Mouse (Mus musculus): ENCODE data around the gene Jsrp1. TPM values are rescaled to one million over a fixed set of nuclear protein-coding genes. Genes with fewer than 3 reads are reported as not detected.
"Not testable (repeated sequence)": the region's sequence is repeated elsewhere in the genome, so short reads cannot be mapped to it uniquely, and the experiment has no call there.

Gene Jsrp1
- polyA plus RNA-seq, 1 experiment from 2014 or later, result 0.83 TPM

DNA sequence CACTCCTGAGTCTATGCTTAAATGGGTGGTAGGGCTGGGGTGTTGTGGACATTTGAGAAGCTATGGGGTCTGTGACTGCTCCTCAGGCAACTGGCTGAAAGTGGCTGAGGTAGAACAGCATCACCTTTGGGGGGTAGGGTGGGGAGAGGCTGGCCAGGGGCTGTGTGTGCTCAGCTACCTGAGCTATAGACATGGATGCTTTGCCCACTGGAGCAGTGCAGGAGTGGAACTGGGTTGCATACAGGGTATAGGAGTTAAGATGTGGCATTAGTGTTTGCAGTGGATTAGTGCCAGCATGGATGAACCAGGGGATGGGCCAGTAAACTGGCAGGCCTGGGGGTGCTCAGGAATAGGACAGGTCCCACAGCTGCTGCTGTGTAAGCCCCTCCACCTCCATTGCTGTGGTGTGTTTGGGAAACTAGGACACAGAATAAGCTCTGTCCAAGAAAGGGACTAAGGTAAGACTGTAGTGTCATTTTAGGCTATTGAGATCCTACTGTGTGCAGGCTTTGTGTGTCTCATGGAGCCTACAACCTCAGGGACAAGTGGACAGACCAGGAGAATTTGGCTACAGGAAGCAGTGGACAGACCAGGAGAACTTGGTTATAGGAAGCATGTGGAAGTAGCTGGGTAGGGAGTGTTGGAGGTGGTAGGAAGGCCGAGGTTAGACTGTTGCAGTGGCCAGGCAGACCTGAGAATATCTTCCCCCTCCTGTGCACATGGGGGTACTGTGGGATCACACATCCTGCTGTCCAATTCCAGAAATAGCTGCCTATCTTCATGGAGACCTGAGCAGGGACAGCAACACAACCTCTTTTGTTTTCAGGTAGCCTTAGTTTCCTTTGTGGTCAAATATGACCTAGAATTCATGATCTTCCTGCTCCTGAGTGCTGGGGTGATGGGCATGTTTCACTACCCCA, 16.3 kb upstream of the Jsrp1 start:
- Histone ChIP-seq H3K4me3 (no peak overlapping the region), H3K27ac (no peak overlapping the region), H3K4me1 (peaks cover 40% of the 10 kb centered on the region), H3K36me3 (peaks cover 22% of the 10 kb centered on the region), H3K27me3 (peaks cover 17% of the 10 kb centered on the region), H3K9ac (no peak overlapping the region), H3K9me3 (replicated peaks) (no peaks in the 10 kb centered on the region), H3K4me2 (replicated peaks) (no peak overlapping the region)
- ATAC-seq (ENCODE audit: low FRiP score), result no peak
- 65% methylated on average over 1 of the region's 1 CpGs for WGBS

DNA sequence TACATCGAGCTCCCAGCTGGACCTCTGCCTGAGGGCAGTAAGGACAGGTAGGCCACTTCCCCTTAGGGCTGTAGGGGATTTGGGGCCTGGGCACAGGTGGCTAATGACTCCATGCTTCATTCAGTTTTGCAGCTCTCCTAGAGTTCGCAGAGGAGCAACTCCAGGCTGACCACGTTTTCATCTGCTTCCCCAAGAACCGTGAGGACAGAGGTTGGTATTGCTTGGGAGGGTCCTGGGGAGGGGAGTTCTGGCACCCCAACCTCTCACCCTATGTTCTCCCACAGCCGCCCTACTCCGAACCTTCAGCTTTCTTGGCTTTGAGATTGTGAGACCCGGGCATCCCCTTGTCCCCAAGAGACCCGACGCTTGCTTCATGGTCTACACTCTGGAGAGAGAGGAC, 15.3 kb upstream of the Jsrp1 start:
- Histone ChIP-seq H3K9ac (peak overlapping the region; percentile 92; the same call in 1 of the 2 replicates), H3K4me2 (replicated peaks) (peak overlapping the region; percentile 87), H3K36me3 (peaks cover 22% of the 10 kb centered on the region), H3K4me1 (peaks cover 40% of the 10 kb centered on the region)
- H3K4me3 ChIP-seq; H3K27ac ChIP-seq; ATAC-seq (ENCODE audit: low FRiP score); H3K27me3 ChIP-seq; H3K9me3 ChIP-seq (replicated peaks): not testable (repeated sequence)
- WGBS, result 88% methylated on average over 8 of the region's 9 CpGs

DNA sequence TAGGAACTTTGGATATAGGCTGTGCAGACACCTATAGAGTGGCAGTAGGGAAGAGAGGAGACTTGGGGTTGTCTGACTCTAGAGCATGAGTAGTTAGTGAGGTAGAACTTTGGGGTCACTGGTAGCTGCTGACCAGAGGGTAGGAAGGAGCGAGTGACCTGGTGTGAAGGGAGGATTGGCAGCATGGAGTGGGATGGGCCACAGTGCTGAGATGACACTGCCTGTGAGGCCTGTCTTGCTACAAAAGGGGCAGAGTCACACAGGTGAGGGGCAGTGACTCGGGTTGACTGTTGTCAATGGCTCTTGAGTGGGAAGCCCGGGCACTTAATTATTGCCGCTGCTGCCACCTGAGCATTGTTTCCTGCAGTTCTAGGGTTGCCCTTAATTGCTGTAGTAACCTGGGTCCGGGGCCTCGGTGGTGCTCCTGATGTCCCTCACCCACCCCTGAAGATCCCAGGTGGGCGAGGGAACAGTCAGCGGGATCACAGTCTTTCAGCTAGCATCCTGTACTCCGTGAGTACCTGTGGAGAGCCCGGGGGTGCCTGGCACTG, 14.6 kb upstream of the Jsrp1 start:
- no peak for ATAC-seq (ENCODE audit: low FRiP score)
- 85% methylated on average over 10 of the region's 10 CpGs for WGBS

DNA sequence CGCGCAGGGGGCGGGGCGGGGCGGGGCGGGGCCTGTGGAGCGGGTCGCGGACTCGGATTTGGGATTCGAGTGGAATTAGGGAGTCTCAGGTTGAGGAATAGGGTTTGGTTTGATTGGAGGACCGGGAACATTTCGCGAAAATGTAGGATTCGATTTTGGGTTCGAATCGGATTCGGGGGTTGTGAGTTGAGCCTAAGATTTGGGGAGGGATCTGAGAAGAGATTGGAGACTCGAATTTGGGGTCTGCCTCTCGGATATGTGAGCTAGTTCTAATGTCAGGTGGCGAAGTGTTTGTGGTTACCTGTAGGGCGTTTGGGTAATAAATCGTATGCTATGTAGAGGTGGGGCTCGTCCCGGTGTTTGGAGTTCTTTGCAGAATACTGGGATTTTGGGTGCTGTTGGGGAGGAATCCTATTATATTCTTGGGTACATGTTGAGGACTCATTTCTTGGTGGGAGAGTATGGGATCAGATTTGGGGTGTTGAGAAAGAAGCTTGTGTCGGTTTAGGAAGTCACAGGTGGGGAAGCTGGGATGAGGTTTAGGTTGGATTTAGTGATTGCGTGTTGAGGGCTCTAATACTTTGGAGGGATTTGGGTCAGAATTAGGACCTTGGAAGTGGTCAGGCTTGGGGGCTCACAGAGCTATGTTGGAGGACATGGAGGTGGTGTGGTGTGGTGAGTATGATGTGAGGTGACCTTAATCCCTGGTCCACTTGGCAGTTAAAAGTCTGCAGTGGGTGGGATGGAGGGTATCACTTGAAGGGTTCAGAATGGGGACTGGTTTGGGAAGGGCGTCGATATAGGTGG, 14.0 kb upstream of the Jsrp1 start:
- H3K4me3 ChIP-seq, result peak overlapping the region; percentile 86
- H3K9ac ChIP-seq, result peak overlapping the region; percentile 92
- H3K36me3 ChIP-seq, result peaks cover 22% of the 10 kb centered on the region
- H3K27ac ChIP-seq, result peak overlapping the region; percentile 91
- WGBS, result 9% methylated on average over 28 of the region's 29 CpGs
- no peaks in the 10 kb centered on the region for H3K9me3 ChIP-seq (replicated peaks)
- H3K27me3 ChIP-seq, result no peaks in the 10 kb centered on the region
- H3K4me1 ChIP-seq, result peaks cover 37% of the 10 kb centered on the region
- peak overlapping the region; percentile 87 for H3K4me2 ChIP-seq (replicated peaks)
- ATAC-seq (ENCODE audit: low FRiP score), result no peak

More for the DNA sequence above, 14.6 kb upstream of the Jsrp1 start:
- H3K27ac ChIP-seq, result no peak overlapping the region
- peaks cover under 1% of the 10 kb centered on the region; the same call in 1 of the 2 replicates for H3K27me3 ChIP-seq
- peak overlapping the region; percentile 87 for H3K4me2 ChIP-seq (replicated peaks)
- H3K4me3 ChIP-seq, result peak overlapping the region; percentile 86
- peaks cover 22% of the 10 kb centered on the region for H3K36me3 ChIP-seq
- peaks cover 40% of the 10 kb centered on the region for H3K4me1 ChIP-seq
- H3K9ac ChIP-seq, result peak overlapping the region; percentile 92
- no peaks in the 10 kb centered on the region for H3K9me3 ChIP-seq (replicated peaks)

DNA sequence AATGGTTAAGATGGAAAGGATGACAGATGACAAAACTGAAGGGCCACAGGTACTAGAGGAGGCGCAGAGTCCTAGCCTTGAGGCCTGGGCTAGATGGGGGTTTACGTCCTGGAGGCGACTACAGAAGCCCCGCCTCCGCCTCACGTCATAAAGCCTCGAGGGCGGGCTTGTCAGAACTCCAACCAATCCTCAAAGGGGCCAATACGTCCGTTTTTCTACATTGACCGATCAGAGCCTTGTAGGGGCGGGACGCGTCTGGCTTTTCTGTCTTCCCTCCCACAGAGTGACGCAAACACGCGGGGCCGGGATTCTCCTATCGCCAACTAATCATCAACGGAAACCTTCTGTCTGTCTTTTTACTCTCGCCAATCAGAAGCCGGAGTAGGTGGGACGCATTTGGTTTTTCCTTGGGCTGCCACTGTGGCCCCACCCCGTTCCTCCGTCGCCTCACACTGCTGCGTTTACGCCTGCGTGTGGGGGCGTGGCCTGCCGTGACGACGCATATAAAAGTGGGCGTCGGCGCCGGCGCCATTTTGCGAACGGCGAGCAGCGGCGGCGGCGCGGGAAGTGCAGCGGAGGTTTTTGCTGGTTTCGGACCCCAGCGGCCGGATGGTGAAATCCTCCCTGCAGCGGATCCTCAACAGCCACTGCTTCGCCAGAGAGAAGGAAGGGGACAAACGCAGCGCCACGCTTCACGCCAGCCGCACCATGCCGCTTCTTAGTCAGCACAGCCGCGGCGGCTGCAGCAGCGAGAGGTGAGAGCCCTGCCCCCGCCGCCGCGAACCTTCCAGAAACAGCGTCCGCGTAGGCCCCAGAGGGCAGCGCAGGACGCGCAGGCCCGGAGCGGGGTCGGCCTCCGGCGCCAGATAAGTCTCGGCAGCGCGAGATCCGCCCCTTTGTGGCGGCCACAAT, 13.1 kb upstream of the Jsrp1 start, which contains the start of gene Oaz1:
Oaz1 (plus strand) TSS at position 506 of the 912 bp plus-strand sequence.
- Histone ChIP-seq H3K9ac (peak within 1 kb of the TSS; percentile 92), H3K4me1 (peaks cover 37% of the 10 kb centered on the region), H3K4me2 (replicated peaks) (peak within 1 kb of the TSS; percentile 87), H3K36me3 (peaks cover 22% of the 10 kb centered on the region), H3K27me3 (no peaks in the 10 kb centered on the region), H3K4me3 (peak within 1 kb of the TSS; percentile 86), H3K27ac (peak within 1 kb of the TSS; percentile 91), H3K9me3 (replicated peaks) (no peaks in the 10 kb centered on the region)
- WGBS, result under 1% methylated on average over 81 of the region's 82 CpGs
- peak; percentile 98 for ATAC-seq (ENCODE audit: low FRiP score)

DNA sequence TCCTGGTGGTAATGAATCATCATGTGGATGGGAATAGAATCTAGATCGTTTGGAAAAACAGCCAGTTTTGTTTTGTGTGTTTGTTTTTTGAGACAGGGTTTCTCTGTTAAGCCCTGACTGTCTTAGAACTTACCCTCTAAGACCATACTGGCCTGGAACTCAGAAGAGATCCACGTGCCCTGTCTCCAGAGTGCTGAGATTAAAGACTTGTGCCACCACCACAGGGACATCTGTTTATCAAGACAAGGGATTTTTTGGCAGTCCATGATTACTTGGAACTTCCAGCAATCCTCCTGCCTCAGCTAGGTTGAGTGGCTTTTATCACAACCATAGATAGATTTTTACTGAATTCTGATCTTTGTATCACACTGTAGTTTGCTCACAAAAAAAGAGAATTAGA, 11.5 kb upstream of the Jsrp1 start:
- H3K36me3 ChIP-seq, result peaks cover 11% of the 10 kb centered on the region
- H3K9ac ChIP-seq, result no peak overlapping the region
- no peak overlapping the region for H3K27ac ChIP-seq
- no peak overlapping the region for H3K4me3 ChIP-seq
- no peak for ATAC-seq (ENCODE audit: low FRiP score)
- H3K27me3 ChIP-seq, result no peaks in the 10 kb centered on the region
- no peak overlapping the region for H3K4me2 ChIP-seq (replicated peaks)
- no peaks in the 10 kb centered on the region for H3K9me3 ChIP-seq (replicated peaks)
- peaks cover 22% of the 10 kb centered on the region for H3K4me1 ChIP-seq
- WGBS, result 81% methylated on average over 2 of the region's 2 CpGs

DNA sequence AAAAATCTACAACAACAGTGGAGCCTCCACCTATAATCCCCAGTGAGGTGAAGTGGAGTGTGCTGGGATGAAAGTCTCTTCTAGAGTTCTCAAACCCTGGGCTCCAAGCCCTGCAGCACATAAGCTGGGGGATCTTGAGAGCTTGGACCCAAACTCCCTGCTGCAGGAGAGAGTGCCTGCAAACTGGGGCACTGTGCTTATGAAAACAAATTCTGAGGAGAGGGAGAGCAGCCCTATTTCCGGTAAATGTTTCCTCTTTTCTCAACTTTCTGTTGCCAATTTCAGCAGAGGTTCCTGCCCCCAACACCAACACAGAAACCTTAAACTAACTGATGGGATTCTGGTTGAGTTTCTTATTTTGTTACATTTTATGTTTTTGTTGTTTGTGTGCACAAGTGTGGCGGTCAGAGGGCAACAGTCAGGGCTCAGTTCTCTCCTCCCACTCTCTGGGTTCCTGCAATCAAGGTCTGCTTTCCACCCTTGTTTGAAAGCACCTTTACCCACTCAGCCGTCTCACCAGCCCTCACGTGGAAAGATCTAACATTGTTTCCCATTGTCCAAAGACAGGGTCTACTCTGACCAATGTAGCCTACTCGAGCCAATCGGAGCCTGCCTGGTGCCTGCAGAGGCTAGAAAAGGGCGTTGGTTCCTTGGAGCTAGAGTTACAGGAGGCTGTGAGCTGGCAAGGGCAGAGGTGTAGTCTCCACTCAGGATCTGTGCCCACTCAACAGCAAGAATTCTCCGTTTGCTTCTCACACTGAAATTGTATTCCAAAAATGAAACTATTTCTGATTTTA, 10.7 kb upstream of the Jsrp1 start:
- Histone ChIP-seq H3K4me3 (no peak overlapping the region), H3K27ac (no peak overlapping the region), H3K9me3 (replicated peaks) (no peaks in the 10 kb centered on the region), H3K4me2 (replicated peaks) (no peak overlapping the region), H3K4me1 (peaks cover 15% of the 10 kb centered on the region), H3K9ac (no peak overlapping the region), H3K27me3 (no peaks in the 10 kb centered on the region), H3K36me3 (peaks cover 4% of the 10 kb centered on the region)
- WGBS, result 64% methylated on average over 8 of the region's 8 CpGs
- ATAC-seq (ENCODE audit: low FRiP score), result no peak

DNA sequence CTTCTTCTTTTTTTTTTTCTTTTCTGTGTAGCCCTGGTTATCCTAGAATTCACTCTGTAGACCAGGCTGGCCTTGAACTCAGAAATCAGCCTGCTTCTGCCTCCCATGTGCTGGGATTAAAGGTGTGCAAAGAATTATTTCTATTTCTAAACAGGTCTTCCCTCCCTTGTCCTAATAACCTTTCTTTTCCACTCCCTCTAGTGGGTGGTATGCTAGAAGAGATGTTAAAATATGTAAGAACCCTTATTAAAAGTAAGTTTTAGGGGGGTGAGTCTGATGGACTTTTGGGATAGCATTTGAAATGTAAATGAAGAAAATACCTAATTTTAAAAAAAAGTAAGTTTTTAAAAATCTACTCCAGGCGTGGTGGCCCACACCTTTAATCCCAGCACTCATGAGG, 10.0 kb upstream of the Jsrp1 start:
- WGBS, result 97% methylated on average over 1 of the region's 1 CpGs

DNA sequence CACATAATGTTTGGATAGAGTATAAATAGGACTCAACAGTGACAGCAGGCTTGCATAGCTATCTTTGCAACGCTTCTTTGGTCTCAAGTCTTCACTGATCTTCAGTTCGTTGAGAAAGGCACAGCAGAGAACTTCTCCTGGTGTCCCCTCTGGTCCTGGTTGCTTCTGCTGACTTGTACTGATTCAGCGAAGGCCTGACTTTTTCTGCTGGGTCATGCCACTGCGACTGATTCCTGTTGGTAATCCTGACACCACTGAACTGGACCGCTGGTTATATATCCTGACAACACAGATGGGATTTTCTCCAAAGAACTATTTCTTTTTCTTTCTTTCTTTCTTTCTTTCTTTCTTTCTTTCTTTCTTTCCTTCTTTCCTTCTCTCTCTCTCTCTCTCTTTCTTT, 9.2 kb upstream of the Jsrp1 start:
- WGBS, result 81% methylated on average over 5 of the region's 5 CpGs

More for the DNA sequence above, 10.0 kb upstream of the Jsrp1 start:
- H3K36me3 ChIP-seq, result no peaks in the 10 kb centered on the region
- H3K27me3 ChIP-seq, result no peaks in the 10 kb centered on the region
- no peaks in the 10 kb centered on the region for H3K9me3 ChIP-seq (replicated peaks)
- ATAC-seq (ENCODE audit: low FRiP score), result no peak
- peaks cover 11% of the 10 kb centered on the region for H3K4me1 ChIP-seq
- H3K9ac ChIP-seq, result no peak overlapping the region
- H3K4me3 ChIP-seq, result no peak overlapping the region
- no peak overlapping the region for H3K27ac ChIP-seq
- no peak overlapping the region for H3K4me2 ChIP-seq (replicated peaks)

DNA sequence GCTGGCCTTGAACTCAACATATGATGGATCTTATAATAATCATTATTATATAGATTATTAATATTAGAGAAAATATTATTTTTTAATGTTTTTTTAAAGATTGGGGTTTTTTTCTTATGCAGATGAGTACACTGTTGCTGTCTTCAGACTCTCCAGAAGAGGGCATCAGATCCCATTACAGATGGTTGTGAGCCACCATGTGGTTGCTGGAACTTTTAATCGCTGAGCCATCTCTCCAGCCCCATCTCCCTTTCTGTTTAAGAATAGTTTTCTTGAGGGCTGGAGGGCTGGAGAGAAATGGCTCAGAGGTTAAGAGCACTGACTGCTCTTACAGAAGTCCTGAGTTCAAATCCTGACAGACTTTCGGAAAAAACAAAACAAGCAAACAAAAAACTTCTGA, 8.7 kb upstream of the Jsrp1 start:
- 41% methylated on average over 2 of the region's 2 CpGs for WGBS
- H3K9me3 ChIP-seq (replicated peaks), result no peaks in the 10 kb centered on the region
- ATAC-seq (ENCODE audit: low FRiP score), result no peak
- 0 out of 2 replicates have a peak, but pooled peaks cover 2% of the 10 kb centered on the region for H3K4me1 ChIP-seq
- H3K4me3 ChIP-seq, result no peak overlapping the region
- no peak overlapping the region for H3K27ac ChIP-seq
- no peak overlapping the region for H3K4me2 ChIP-seq (replicated peaks)
- H3K36me3 ChIP-seq, result no peaks in the 10 kb centered on the region
- H3K27me3 ChIP-seq, result no peaks in the 10 kb centered on the region
- H3K9ac ChIP-seq, result no peak overlapping the region

More for the DNA sequence above, 9.2 kb upstream of the Jsrp1 start:
- Histone ChIP-seq H3K36me3 (no peaks in the 10 kb centered on the region), H3K4me1 (peaks cover 4% of the 10 kb centered on the region), H3K27ac (no peak overlapping the region), H3K9ac (no peak overlapping the region), H3K4me3 (no peak overlapping the region), H3K9me3 (replicated peaks) (no peaks in the 10 kb centered on the region), H3K27me3 (no peaks in the 10 kb centered on the region), H3K4me2 (replicated peaks) (no peak overlapping the region)
- no peak for ATAC-seq (ENCODE audit: low FRiP score)

DNA sequence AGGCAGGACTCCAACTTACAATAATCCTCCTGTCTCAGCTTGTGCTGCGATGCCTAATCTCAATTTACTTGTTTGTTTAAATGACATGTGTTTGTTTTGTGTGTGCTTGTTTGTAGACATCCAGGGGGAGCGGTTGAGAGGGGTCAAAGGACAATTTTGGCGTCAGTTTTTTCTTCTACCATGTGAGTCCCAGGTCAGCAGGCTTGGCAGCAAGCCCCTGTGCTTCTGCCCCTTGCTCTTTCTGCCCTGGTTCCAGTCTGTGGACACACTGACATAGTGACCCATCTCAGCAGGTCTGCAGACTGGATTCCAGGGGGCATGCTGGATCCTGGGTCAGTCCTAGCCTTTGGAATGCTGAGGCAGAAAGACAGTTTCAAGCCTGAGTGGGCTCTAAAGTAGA, 6.1 kb upstream of the Jsrp1 start:
- Histone ChIP-seq H3K27me3 (no peaks in the 10 kb centered on the region), H3K9ac (no peak overlapping the region), H3K4me2 (replicated peaks) (no peak overlapping the region), H3K27ac (no peak overlapping the region), H3K4me1 (no peaks in the 10 kb centered on the region), H3K36me3 (no peaks in the 10 kb centered on the region), H3K9me3 (replicated peaks) (no peaks in the 10 kb centered on the region), H3K4me3 (no peak overlapping the region)
- ATAC-seq (ENCODE audit: low FRiP score), result no peak
- WGBS, result 49% methylated on average over 3 of the region's 3 CpGs

Measured in hindbrain, embryonic 12.5 days (tissue).